Mouse (Mus musculus) testis, postnatal 14 days (tissue): Measurements from ENCODE around the gene Ddx20.

Experiments used
- DNase-seq: peaks from one replicate; pipeline ENCODE4 v3.0.0; 2021; ENCODE audit warnings: low spot score

Gene Ddx20

GRCm38 (mm10) chr3:105687324-105688060, at the start of gene Ddx20:
Gene Ddx20 (minus strand): TSS chr3:105687574.
- peak; percentile 98 for DNase-seq

GRCm38 (mm10) chr3:105737070-105737469, 49.7 kb upstream of the Ddx20 start:
- DNase-seq, result no peak

GRCm38 (mm10) chr3:105736148-105736547, 48.8 kb upstream of the Ddx20 start:
- DNase-seq, result no peak

- no peak for DNase-seq
Measured at GRCm38 (mm10) chr3:105735285-105735684, 47.9 kb upstream of the Ddx20 start.

- DNase-seq, result no peak
Measured at GRCm38 (mm10) chr3:105733538-105733937, 46.2 kb upstream of the Ddx20 start.

- DNase-seq, result no peak
Measured at GRCm38 (mm10) chr3:105732360-105732759, 45.0 kb upstream of the Ddx20 start.

GRCm38 (mm10) chr3:105726037-105726436, 38.7 kb upstream of the Ddx20 start:
- no peak for DNase-seq

GRCm38 (mm10) chr3:105722510-105722909, 35.1 kb upstream of the Ddx20 start:
- DNase-seq, result no peak

GRCm38 (mm10) chr3:105721681-105722201, 34.4 kb upstream of the Ddx20 start:
- no peak for DNase-seq

GRCm38 (mm10) chr3:105720514-105720913, 33.1 kb upstream of the Ddx20 start:
- DNase-seq, result no peak

GRCm38 (mm10) chr3:105719979-105720378, 32.6 kb upstream of the Ddx20 start:
- no peak for DNase-seq

GRCm38 (mm10) chr3:105718746-105719145, 31.4 kb upstream of the Ddx20 start:
- DNase-seq, result no peak

GRCm38 (mm10) chr3:105717856-105718555, 30.6 kb upstream of the Ddx20 start:
- DNase-seq, result no peak

- no peak for DNase-seq
Measured at GRCm38 (mm10) chr3:105716353-105717000, 29.1 kb upstream of the Ddx20 start.

- no peak for DNase-seq
Measured at GRCm38 (mm10) chr3:105714820-105715167, 27.4 kb upstream of the Ddx20 start.

- DNase-seq, result no peak
Measured at GRCm38 (mm10) chr3:105714091-105714819, 26.9 kb upstream of the Ddx20 start.

GRCm38 (mm10) chr3:105712827-105713226, 25.5 kb upstream of the Ddx20 start:
- DNase-seq, result no peak

- no peak for DNase-seq
Measured at GRCm38 (mm10) chr3:105711741-105712140, 24.4 kb upstream of the Ddx20 start.

GRCm38 (mm10) chr3:105710246-105710645, 22.9 kb upstream of the Ddx20 start:
- DNase-seq, result no peak

- no peak for DNase-seq
Measured at GRCm38 (mm10) chr3:105707590-105707989, 20.2 kb upstream of the Ddx20 start.

GRCm38 (mm10) chr3:105706366-105707020, 19.1 kb upstream of the Ddx20 start:
- DNase-seq, result no peak

GRCm38 (mm10) chr3:105705561-105705960, 18.2 kb upstream of the Ddx20 start:
- DNase-seq, result no peak
